Mouse (Mus musculus): ENCODE measurements around the gene Pax4.

GRCm38 (mm10) chr6:28474211-28474610 is 25.1 kb upstream of the Pax4 start:
- TF ChIP-seq CTCF (IDR thresholded peaks at IDR 0.05; ENCODE audit: low read depth, low read length), result no peak
- TF ChIP-seq POLR2A (IDR thresholded peaks at IDR 0.05; ENCODE audit: extremely low read depth, insufficient read depth, low read length), result no peak

Measured in liver, adult 2 months (tissue).